Mouse (Mus musculus) kidney, adult 2 months (tissue): Measurements from ENCODE around the gene Cd28.

Experiments used
- CTCF ChIP-seq: fragments of 200-500 bp; conservative IDR thresholded peaks from 2 replicates; pipeline ENCODE4 v1.5.1; 2011; ENCODE audit warnings: low read depth, mild to moderate bottlenecking, control low read depth, low read length, moderate library complexity, mixed read lengths; ENCODE audit not compliant: insufficient read depth, insufficient read length
- POLR2A ChIP-seq: fragments of 200-500 bp; IDR thresholded peaks from one replicate; pipeline ENCODE4 v1.6.1; 2011; ENCODE audit warnings: low read depth, low read length, control low read depth

GRCm38 (mm10) chr1:60761528-60762171, 45.0 kb downstream of the Cd28 start:
- TF ChIP-seq POLR2A: no peak
- TF ChIP-seq CTCF: no peak
